Mouse (Mus musculus) intestine, embryonic 14.5 days (tissue): ENCODE data around the gene Fibp. TPM values are rescaled to one million over a fixed set of nuclear protein-coding genes. Genes with fewer than 3 reads are reported as not detected.
A peak's percentile ranks its signal among the peaks of the same experiment; 100 is the strongest.
"Not testable (repeated sequence)": the region's sequence is repeated elsewhere in the genome, so short reads cannot be mapped to it uniquely, and the experiment has no call there.

Experiments used
- ATAC-seq: fragments of 200-750 bp; cut with Nextera tagmentation; replicated peaks from 2 replicates; pipeline ENCODE4 v1.8.0; 2017; ENCODE audit warnings: low read depth, moderate number of reproducible peaks, moderate TSS enrichment, moderate library complexity; ENCODE audit not compliant: low FRiP score, low TSS enrichment
- DNase-seq: peaks from one replicate; pipeline ENCODE4 v3.0.0-alpha.2; 2018; ENCODE audit warnings: low spot score
- H3K27ac ChIP-seq: fragments of 300-500 bp; sonication (generic); 2 replicates; pipeline ENCODE4 v1.5.1; 2014; ENCODE audit warnings: low read depth, mild to moderate bottlenecking, control low read depth
- H3K27me3 ChIP-seq: fragments of 300-500 bp; sonication (generic); replicated peaks from 2 replicates; pipeline ENCODE4 v1.6.1; 2014; ENCODE audit warnings: low read length, control low read depth; ENCODE audit not compliant: control insufficient read depth, insufficient read depth
- H3K36me3 ChIP-seq: fragments of 300-500 bp; sonication (generic); 2 replicates; pipeline ENCODE4 v1.6.1; 2014; ENCODE audit warnings: low read length, control low read depth; ENCODE audit not compliant: control insufficient read depth, insufficient read depth
- H3K4me1 ChIP-seq: fragments of 300-500 bp; sonication (generic); replicated peaks from 2 replicates; pipeline ENCODE4 v1.6.1; 2014; ENCODE audit warnings: low read length, control low read depth, mixed read lengths; ENCODE audit not compliant: control insufficient read depth, insufficient read depth
- H3K4me2 ChIP-seq: fragments of 300-500 bp; sonication (generic); 2 replicates; pipeline ENCODE4 v1.6.1; 2014; ENCODE audit warnings: low read length
- H3K4me3 ChIP-seq: fragments of 300-500 bp; sonication (generic); 2 replicates; pipeline ENCODE4 v1.5.1; 2014; ENCODE audit warnings: low read depth, low read length, control low read depth, mixed read lengths
- H3K9ac ChIP-seq: fragments of 300-500 bp; sonication (generic); 2 replicates; pipeline ENCODE4 v1.6.1; 2014; ENCODE audit warnings: mild to moderate bottlenecking, low read length
- H3K9me3 ChIP-seq: fragments of 300-500 bp; sonication (generic); 2 replicates; pipeline ENCODE4 v1.6.1; 2016; ENCODE audit warnings: low read length, control low read depth; ENCODE audit not compliant: control insufficient read depth
- WGBS: fragments of 180-500 bp; shearing (Covaris S2); extraction: QIAGEN DNeasy Blood & Tissue Kit; methylation state at CpG from one replicate; pipeline ENCODE4 v1.1.7; 2014; 5-methylcytosine and 5-hydroxymethylcytosine counted together
- polyA plus RNA-seq: library from polyadenylated mRNA; unstranded; fragments of >200 nt; fragmentation: Nextera tagmentation; extraction: Ambion mirVana; gene quantifications from 2 replicates; pipeline ENCODE4 v1.2.1, GENCODE M21; 2014

Gene Fibp
- polyA plus RNA-seq, 1 experiment from 2014 or later: 112 TPM

- H3K4me2 ChIP-seq, ATAC-seq, DNase-seq, H3K4me1 ChIP-seq, H3K9ac ChIP-seq, H3K4me3 ChIP-seq, H3K27ac ChIP-seq, H3K27me3 ChIP-seq, H3K9me3 ChIP-seq: not testable (repeated sequence)
- 67% methylated on average over 9 of the region's 9 CpGs for WGBS
- peaks cover 56% of the 10 kb centered on the region for H3K36me3 ChIP-seq
These were observed 32.9 kb downstream of the Fibp start for GRCm38 (mm10) chr19:5493301-5493721.

DNA sequence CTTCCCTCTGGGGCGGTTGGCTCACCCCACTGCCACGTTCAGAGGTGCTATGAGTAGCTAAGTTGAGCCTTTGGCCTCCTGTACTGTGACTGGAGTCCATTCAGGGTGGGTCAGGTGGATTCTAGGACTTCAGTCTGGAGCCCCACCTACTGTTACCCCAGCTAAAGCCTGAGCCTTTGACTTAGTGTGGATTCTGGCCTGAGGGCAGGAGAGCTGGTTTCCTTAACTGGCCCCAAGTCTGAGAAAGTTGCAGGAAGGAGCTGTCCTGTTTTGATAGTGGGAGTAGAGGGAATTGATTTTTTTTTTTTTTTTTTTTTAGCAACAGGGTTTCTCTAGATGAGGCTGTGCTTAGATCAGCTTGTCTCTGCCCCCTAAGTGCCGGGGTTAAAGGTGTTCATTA is 33.9 kb downstream of the Fibp start:
- H3K9me3 ChIP-seq: no peaks in the 10 kb centered on the region
- ATAC-seq: no peak
- H3K27me3 ChIP-seq: no peaks in the 10 kb centered on the region
- H3K4me2 ChIP-seq: no peak overlapping the region
- H3K27ac ChIP-seq: no peak overlapping the region
- WGBS: 86% methylated on average over 3 of the region's 3 CpGs
- no peak overlapping the region for H3K4me3 ChIP-seq
- H3K9ac ChIP-seq: no peak overlapping the region
- peaks cover 6% of the 10 kb centered on the region for H3K4me1 ChIP-seq
- no peak for DNase-seq
- peaks cover 56% of the 10 kb centered on the region for H3K36me3 ChIP-seq

GRCm38 (mm10) chr19:5495353-5496051 is 35.1 kb downstream of the Fibp start:
- Histone ChIP-seq H3K27ac (no peak overlapping the region), H3K9ac (no peak overlapping the region), H3K4me1 (peaks cover 5% of the 10 kb centered on the region), H3K4me3 (no peak overlapping the region), H3K9me3 (no peaks in the 10 kb centered on the region), H3K4me2 (no peak overlapping the region), H3K27me3 (no peaks in the 10 kb centered on the region), H3K36me3 (peaks cover 56% of the 10 kb centered on the region)
- WGBS: 83% methylated on average over 12 of the region's 12 CpGs
- no peak for ATAC-seq
- no peak for DNase-seq

DNA sequence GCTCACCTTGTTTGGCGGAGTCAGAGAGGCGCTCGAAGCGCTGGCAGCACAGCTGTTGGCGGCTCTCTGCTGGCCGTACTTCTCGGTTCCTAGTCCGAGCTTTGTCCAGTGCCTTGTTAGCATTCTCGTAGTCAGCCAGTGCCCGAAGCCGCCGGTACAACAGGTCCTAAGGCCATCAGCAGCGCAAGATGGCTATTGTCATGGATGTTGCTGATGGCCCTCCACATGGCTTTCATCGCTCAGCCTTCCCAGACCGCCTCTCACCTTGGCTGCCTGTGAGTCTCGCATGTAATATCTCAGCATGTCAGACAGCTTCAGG is 35.6 kb downstream of the Fibp start:
- no peaks in the 10 kb centered on the region for H3K9me3 ChIP-seq
- no peak overlapping the region for H3K4me3 ChIP-seq
- peaks cover 5% of the 10 kb centered on the region for H3K4me1 ChIP-seq
- H3K27me3 ChIP-seq: no peaks in the 10 kb centered on the region
- ATAC-seq (no peak), DNase-seq (no peak)
- H3K36me3 ChIP-seq: peaks cover 56% of the 10 kb centered on the region
- H3K4me2 ChIP-seq: no peak overlapping the region
- no peak overlapping the region for H3K9ac ChIP-seq
- no peak overlapping the region for H3K27ac ChIP-seq
- WGBS: 80% methylated on average over 16 of the region's 16 CpGs

DNA sequence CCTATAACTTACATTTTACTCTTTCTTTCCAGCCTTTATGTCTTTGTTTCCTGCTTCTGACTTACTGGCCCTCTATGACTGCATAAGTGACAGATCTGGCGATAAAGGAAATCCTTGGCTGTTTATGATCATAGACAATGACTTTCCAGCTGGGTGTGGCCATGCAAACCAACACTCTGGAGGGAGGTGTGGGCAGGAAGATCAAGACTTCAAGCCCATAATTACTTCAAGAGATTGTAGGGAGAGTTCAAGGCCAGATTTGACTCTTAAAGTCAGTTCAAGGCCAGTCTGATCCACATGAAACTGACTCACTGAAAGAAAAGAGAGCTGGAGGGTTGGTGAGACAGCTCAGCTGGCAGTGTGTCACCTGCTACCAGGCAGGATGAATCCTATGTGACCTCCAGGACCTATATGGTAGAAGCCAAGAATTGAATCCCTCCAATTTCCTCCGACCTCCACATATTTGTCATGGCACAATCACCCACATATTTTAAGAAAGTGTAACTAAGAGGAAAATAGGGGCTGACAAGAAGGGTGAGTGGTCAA is 40.0 kb downstream of the Fibp start:
- Histone ChIP-seq H3K27ac (no peak overlapping the region), H3K9ac (no peak overlapping the region)
- WGBS: 82% methylated on average over 2 of the region's 2 CpGs

GRCm38 (mm10) chr19:5503687-5504086 is 43.3 kb downstream of the Fibp start, which contains the start of gene 1700020D05Rik:
Gene 1700020D05Rik (minus strand): TSS chr19:5503787.
- Histone ChIP-seq H3K4me2 (no peak within 1 kb of the TSS), H3K4me3 (no peak within 1 kb of the TSS)

More for the DNA sequence above, 40.0 kb downstream of the Fibp start:
- DNase-seq: no peak
- Histone ChIP-seq H3K27me3 (no peaks in the 10 kb centered on the region), H3K4me2 (no peak overlapping the region), H3K36me3 (peaks cover 21% of the 10 kb centered on the region), H3K4me1 (no peaks in the 10 kb centered on the region), H3K9me3 (no peaks in the 10 kb centered on the region), H3K4me3 (no peak overlapping the region)
- ATAC-seq: no peak

GRCm38 (mm10) chr19:5510031-5511026 is 49.9 kb downstream of the Fibp start, which contains the start of gene Snx32:
Gene Snx32 (minus strand): TSS chr19:5510538.
- H3K27ac ChIP-seq: 0 out of 2 replicates have a peak within 1 kb of the TSS, but pooled peaks have one; percentile 11
- H3K9me3 ChIP-seq: no peaks in the 10 kb centered on the region
- WGBS: 3% methylated on average over 47 of the region's 47 CpGs
- peak within 1 kb of the TSS; percentile 58 for H3K9ac ChIP-seq
- H3K4me1 ChIP-seq: peaks cover 14% of the 10 kb centered on the region
- no peaks in the 10 kb centered on the region for H3K27me3 ChIP-seq
- no peaks in the 10 kb centered on the region for H3K36me3 ChIP-seq
- H3K4me2 ChIP-seq: peak within 1 kb of the TSS; percentile 86
- DNase-seq: peak; percentile 90
- H3K4me3 ChIP-seq: peak within 1 kb of the TSS; percentile 48
- ATAC-seq: peak; percentile 98

More at GRCm38 (mm10) chr19:5503687-5504086, 43.3 kb downstream of the Fibp start, which contains the start of gene 1700020D05Rik:
- Histone ChIP-seq H3K9me3 (no peaks in the 10 kb centered on the region), H3K27ac (no peak within 1 kb of the TSS), H3K4me1 (no peaks in the 10 kb centered on the region), H3K9ac (no peak within 1 kb of the TSS), H3K27me3 (no peaks in the 10 kb centered on the region), H3K36me3 (no peaks in the 10 kb centered on the region)
- ATAC-seq (no peak), DNase-seq (no peak)
- WGBS: 50% methylated on average over 16 of the region's 17 CpGs

DNA sequence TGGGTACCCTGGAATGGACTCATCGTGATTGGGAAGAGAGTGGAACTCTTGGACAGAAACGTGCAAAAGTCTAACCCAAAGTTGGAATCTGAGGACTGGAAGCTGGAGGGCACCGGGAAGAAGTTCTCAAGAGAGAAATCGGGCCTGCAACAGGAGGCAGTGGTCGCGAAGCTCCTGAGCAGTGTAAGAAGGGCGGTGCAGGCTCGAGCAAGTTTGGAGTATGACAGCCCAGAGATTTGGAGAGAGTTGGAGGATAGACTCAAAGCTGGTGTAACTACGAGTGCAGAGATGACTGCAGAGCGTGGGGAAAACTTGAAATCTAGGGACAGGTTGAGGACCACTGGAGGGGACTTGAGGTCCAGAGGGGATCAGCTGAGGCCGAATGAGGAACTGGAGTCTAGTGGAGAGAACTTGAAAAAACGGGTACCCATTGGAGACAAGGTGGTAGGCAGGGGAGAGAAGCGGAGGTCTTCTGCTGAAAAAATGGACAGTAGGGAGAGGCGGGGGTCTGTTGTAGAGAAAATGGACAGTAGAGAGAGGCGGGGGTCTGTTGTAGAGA is 50.7 kb downstream of the Fibp start:
- H3K27me3 ChIP-seq: no peaks in the 10 kb centered on the region
- WGBS: 50% methylated on average over 15 of the region's 15 CpGs
- H3K9me3 ChIP-seq: no peaks in the 10 kb centered on the region
- peak overlapping the region; percentile 58 for H3K9ac ChIP-seq
- peak overlapping the region; percentile 86 for H3K4me2 ChIP-seq
- ATAC-seq (no peak), DNase-seq (no peak)
- H3K27ac ChIP-seq: 0 out of 2 replicates have a peak overlapping the region, but pooled peaks have one; percentile 11
- H3K4me1 ChIP-seq: peaks cover 14% of the 10 kb centered on the region
- no peaks in the 10 kb centered on the region for H3K36me3 ChIP-seq
- peak overlapping the region; percentile 48 for H3K4me3 ChIP-seq
